Comparison of ENCODE assay signal across 8 mouse cellular contexts in genomic region chr15:89179630-89179964, GRCm38 (mm10). TPM values are rescaled to one million over a fixed set of nuclear protein-coding genes. Genes with fewer than 3 reads are reported as not detected.
DNase-seq lines count a peak whose midpoint lies in the region; ATAC-seq lines count a peak whose summit lies in the region.

No protein-coding gene starts in this region.

- intact Hi-C loops in left cerebral cortex, postnatal 36 days (cut with DNase I): no loop called here

- H3K4me1 ChIP-seq in erythroblast, embryonic 14.5 days (ENCODE audit: control insufficient read depth): peaks cover 34% of the 10 kb centered on the region
- peaks cover 88% of the 10 kb centered on the region for H3K4me1 ChIP-seq in forebrain, embryonic 12.5 days
- H3K4me1 ChIP-seq in liver, embryonic 12.5 days: peaks cover 79% of the 10 kb centered on the region

- peak overlapping the region; percentile 97 for H3K9ac ChIP-seq in forebrain, embryonic 12.5 days
- H3K9ac ChIP-seq in liver, embryonic 12.5 days: peak overlapping the region; percentile 63

- H3K4me3 ChIP-seq in erythroblast, embryonic 14.5 days (replicated peaks): peak overlapping the region; percentile 60
- peak overlapping the region; percentile 85 for H3K4me3 ChIP-seq in forebrain, embryonic 12.5 days (replicated peaks)
- H3K4me3 ChIP-seq in liver, embryonic 12.5 days: peak overlapping the region; percentile 64

- peaks cover 8% of the 10 kb centered on the region for H3K9me3 ChIP-seq in erythroblast, embryonic 14.5 days (ENCODE audit: control insufficient read depth, low read length)
- no peaks in the 10 kb centered on the region for H3K9me3 ChIP-seq in forebrain, embryonic 12.5 days
- H3K9me3 ChIP-seq in liver, embryonic 12.5 days (replicated peaks): no peaks in the 10 kb centered on the region

- 3% methylated on average over 6 of the region's 6 CpGs for WGBS in forebrain, embryonic 12.5 days
- WGBS in liver, embryonic 12.5 days (ENCODE audit: insufficient replicate concordance): 24% methylated on average over 6 of the region's 6 CpGs

- peak overlapping the region; percentile 97 for H3K27ac ChIP-seq in forebrain, embryonic 12.5 days
- peak overlapping the region; percentile 46; the same call in 1 of the 2 replicates for H3K27ac ChIP-seq in liver, embryonic 12.5 days

- peaks cover 72% of the 10 kb centered on the region for H3K27me3 ChIP-seq in erythroblast, embryonic 14.5 days (ENCODE audit: control insufficient read depth)
- H3K27me3 ChIP-seq in forebrain, embryonic 12.5 days: no peaks in the 10 kb centered on the region
- peaks cover 66% of the 10 kb centered on the region for H3K27me3 ChIP-seq in liver, embryonic 12.5 days (replicated peaks)

- no peak for ATAC-seq in erythroblast, adult 5-6 weeks (replicated peaks; ENCODE audit: low FRiP score, poor library complexity, severe bottlenecking)
- no peak for ATAC-seq in forebrain, embryonic 12.5 days (ENCODE audit: low FRiP score)
- ATAC-seq in liver, embryonic 12.5 days: no peak
- no peak for ATAC-seq in megakaryocyte progenitor cell, adult 5-6 weeks (replicated peaks; ENCODE audit: poor library complexity)

- no peaks in the 10 kb centered on the region; the same call in 1 of the 2 replicates for H3K36me3 ChIP-seq in erythroblast, embryonic 14.5 days (ENCODE audit: control insufficient read depth)
- 0 out of 2 replicates have a peak, but pooled peaks cover 2% of the 10 kb centered on the region for H3K36me3 ChIP-seq in forebrain, embryonic 12.5 days (replicated peaks)
- no peaks in the 10 kb centered on the region for H3K36me3 ChIP-seq in liver, embryonic 12.5 days

- peak overlapping the region; percentile 92 for H3K4me2 ChIP-seq in forebrain, embryonic 12.5 days
- H3K4me2 ChIP-seq in liver, embryonic 12.5 days: peak overlapping the region; percentile 77

- DNase-seq in 3T3-L1 (ENCODE audit: low read depth, low spot score): peak; percentile 44
- no peak for DNase-seq in left cerebral cortex, postnatal 36 days (ENCODE audit: low spot score in 2 of 2)
- DNase-seq in layer of hippocampus, adult 9-11 months: no peak

RNA-seq across cellular contexts. Expression of gene Plxnb2, which starts 1.0 kb away (rescaled TPM):
- 0.86 and 1.1 TPM in 2 replicates for polyA plus RNA-seq in erythroblast, embryonic 14.5 days (2012)
- 9.6 and 14.2 TPM in 2 replicates for total RNA-seq in erythroblast, adult 5-6 weeks (2015; ENCODE audit: low replicate concordance)
- 4.9 and 6.9 TPM in 2 replicates for total RNA-seq in erythroblast, adult 5-6 weeks (2017; ENCODE audit: low replicate concordance)
- polyA plus RNA-seq in forebrain, embryonic 12.5 days (2016; fragmentation: Nextera tagmentation; extraction: Ambion mirVana): 174 and 182 TPM in 2 replicates
- polyA plus RNA-seq in liver, embryonic 12.5 days (2016; fragmentation: Nextera tagmentation; extraction: Ambion mirVana): 38.5 and 38.8 TPM in 2 replicates
- total RNA-seq in megakaryocyte progenitor cell, adult 5-6 weeks (2015): 12.1 and 12.6 TPM in 2 replicates
- 9.3 and 14.5 TPM in 2 replicates for total RNA-seq in megakaryocyte progenitor cell, adult 5-6 weeks (2017)
- 10 to 100 TPM; 42.2 to 54.0 TPM for total RNA-seq in left cerebral cortex, postnatal 36 days (2021)

RNA-seq across cellular contexts. Expression of gene Dennd6b, which starts 16.7 kb away (rescaled TPM):
- polyA plus RNA-seq in erythroblast, embryonic 14.5 days (2012): 0.62 and 0.88 TPM in 2 replicates
- not detected in 2 replicates for total RNA-seq in erythroblast, adult 5-6 weeks (2015; ENCODE audit: low replicate concordance)
- total RNA-seq in erythroblast, adult 5-6 weeks (2017; ENCODE audit: low replicate concordance): 0.84 and 1.7 TPM in 2 replicates
- 38.8 and 44.0 TPM in 2 replicates for polyA plus RNA-seq in forebrain, embryonic 12.5 days (2016; fragmentation: Nextera tagmentation; extraction: Ambion mirVana)
- polyA plus RNA-seq in liver, embryonic 12.5 days (2016; fragmentation: Nextera tagmentation; extraction: Ambion mirVana): 5.3 and 5.5 TPM in 2 replicates
- total RNA-seq in megakaryocyte progenitor cell, adult 5-6 weeks (2015): 1.6 and 2.4 TPM in 2 replicates
- 1.3 and 2.5 TPM in 2 replicates for total RNA-seq in megakaryocyte progenitor cell, adult 5-6 weeks (2017)
- total RNA-seq in left cerebral cortex, postnatal 36 days (2021): 10 to 100 TPM; 39.9 to 52.2 TPM

RNA-seq across cellular contexts. Expression of gene Mapk11, which starts 30.2 kb away (rescaled TPM):
- 0.02 TPM in 1 of 2 replicates, not detected in the other for polyA plus RNA-seq in erythroblast, embryonic 14.5 days (2012)
- total RNA-seq in erythroblast, adult 5-6 weeks (2015; ENCODE audit: low replicate concordance): not detected in 2 replicates
- total RNA-seq in erythroblast, adult 5-6 weeks (2017; ENCODE audit: low replicate concordance): 0.17 TPM in 1 of 2 replicates, not detected in the other
- 46.9 and 47.4 TPM in 2 replicates for polyA plus RNA-seq in forebrain, embryonic 12.5 days (2016; fragmentation: Nextera tagmentation; extraction: Ambion mirVana)
- 1.8 TPM in 2 replicates for polyA plus RNA-seq in liver, embryonic 12.5 days (2016; fragmentation: Nextera tagmentation; extraction: Ambion mirVana)
- not detected in 2 replicates for total RNA-seq in megakaryocyte progenitor cell, adult 5-6 weeks (2015)
- 0.10 TPM in 1 of 2 replicates, not detected in the other for total RNA-seq in megakaryocyte progenitor cell, adult 5-6 weeks (2017)
- 10 to 100 TPM; 45.3 to 54.5 TPM for total RNA-seq in left cerebral cortex, postnatal 36 days (2021)

RNA-seq across cellular contexts. Expression of gene Ppp6r2, which starts 31.8 kb away (rescaled TPM):
- polyA plus RNA-seq in erythroblast, embryonic 14.5 days (2012): 9.5 and 14.5 TPM in 2 replicates
- total RNA-seq in erythroblast, adult 5-6 weeks (2015; ENCODE audit: low replicate concordance): 18.1 and 19.6 TPM in 2 replicates
- total RNA-seq in erythroblast, adult 5-6 weeks (2017; ENCODE audit: low replicate concordance): 26.2 and 47.5 TPM in 2 replicates
- polyA plus RNA-seq in forebrain, embryonic 12.5 days (2016; fragmentation: Nextera tagmentation; extraction: Ambion mirVana): 47.1 and 57.2 TPM in 2 replicates
- 21.4 and 23.9 TPM in 2 replicates for polyA plus RNA-seq in liver, embryonic 12.5 days (2016; fragmentation: Nextera tagmentation; extraction: Ambion mirVana)
- total RNA-seq in megakaryocyte progenitor cell, adult 5-6 weeks (2015): 8.5 and 11.8 TPM in 2 replicates
- total RNA-seq in megakaryocyte progenitor cell, adult 5-6 weeks (2017): 9.8 and 11.2 TPM in 2 replicates
- total RNA-seq in left cerebral cortex, postnatal 36 days (2021): 100 to 1,000 TPM; 162 to 167 TPM

RNA-seq across cellular contexts. Expression of gene Mapk12, which starts 39.1 kb away (rescaled TPM):
- 0.02 and 0.03 TPM in 2 replicates for polyA plus RNA-seq in erythroblast, embryonic 14.5 days (2012)
- not detected in 2 replicates for total RNA-seq in erythroblast, adult 5-6 weeks (2015; ENCODE audit: low replicate concordance)
- total RNA-seq in erythroblast, adult 5-6 weeks (2017; ENCODE audit: low replicate concordance): not detected in 2 replicates
- 14.2 and 16.7 TPM in 2 replicates for polyA plus RNA-seq in forebrain, embryonic 12.5 days (2016; fragmentation: Nextera tagmentation; extraction: Ambion mirVana)
- polyA plus RNA-seq in liver, embryonic 12.5 days (2016; fragmentation: Nextera tagmentation; extraction: Ambion mirVana): 2.3 and 2.7 TPM in 2 replicates
- 0.49 TPM in 1 of 2 replicates, not detected in the other for total RNA-seq in megakaryocyte progenitor cell, adult 5-6 weeks (2015)
- 0.04 and 0.47 TPM in 2 replicates for total RNA-seq in megakaryocyte progenitor cell, adult 5-6 weeks (2017)
- total RNA-seq in left cerebral cortex, postnatal 36 days (2021): 10 to 100 TPM in 1 of 2 experiments, 1 to 10 TPM in 1; 6.1 to 11.1 TPM

Comparison
In these comparisons a context has a peak if more than half of its experiments do, and no peak if none do; other contexts are left out.
1. RNA of gene Dennd6b, which starts 16.7 kb away (total RNA-seq): 39.9 to 52.2 TPM in left cerebral cortex, postnatal 36 days; 1.3 to 2.5 TPM in megakaryocyte progenitor cell, adult 5-6 weeks and 0.84 to 1.7 TPM in erythroblast, adult 5-6 weeks; every median in the first group is over 10 times any median in the second.
2. RNA of gene Mapk11, which starts 30.2 kb away (total RNA-seq): 45.3 to 54.5 TPM in left cerebral cortex, postnatal 36 days; 0.17 TPM in erythroblast, adult 5-6 weeks and 0.10 TPM in megakaryocyte progenitor cell, adult 5-6 weeks; every median in the first group is over 10 times any median in the second.
3. Peak in every context shown above with its lines, with median percentiles within 50 percentile points of each other: H3K4me3 ChIP-seq.